Mouse (Mus musculus) lung, postnatal 10 days (tissue): ENCODE measurements around the gene Ankrd11.
"Not testable (repeated sequence)": the region's sequence is repeated elsewhere in the genome, so short reads cannot be mapped to it uniquely, and the experiment has no call there.

Source experiments
- DNase-seq: peaks from one replicate; pipeline ENCODE4 v3.0.0; 2021

Gene Ankrd11

GRCm38 (mm10) chr8:123042158-123042973 is at the start of gene Ankrd11:
Gene Ankrd11, minus strand, starts transcription at chr8:123042277.
- DNase-seq: peak; percentile 100

GRCm38 (mm10) chr8:123087289-123087688 is 45.2 kb upstream of the Ankrd11 start:
- DNase-seq: no peak

- no peak for DNase-seq
Observed at GRCm38 (mm10) chr8:123083610-123084009, 41.5 kb upstream of the Ankrd11 start.

- no peak for DNase-seq
Observed at GRCm38 (mm10) chr8:123082993-123083392, 40.9 kb upstream of the Ankrd11 start.

GRCm38 (mm10) chr8:123077213-123077612 is 35.1 kb upstream of the Ankrd11 start:
- no peak for DNase-seq

- peak; percentile 46 for DNase-seq
Observed at GRCm38 (mm10) chr8:123071176-123071575, 29.1 kb upstream of the Ankrd11 start.

- peak; percentile 36 for DNase-seq
Observed at GRCm38 (mm10) chr8:123066101-123066683, 24.1 kb upstream of the Ankrd11 start.

- peak; percentile 97 for DNase-seq
Observed at GRCm38 (mm10) chr8:123065214-123066100, 23.4 kb upstream of the Ankrd11 start.

GRCm38 (mm10) chr8:123064809-123065213 is 22.7 kb upstream of the Ankrd11 start:
- DNase-seq: no peak

- no peak for DNase-seq
Observed at GRCm38 (mm10) chr8:123064072-123064471, 22.0 kb upstream of the Ankrd11 start.

- no peak for DNase-seq
Observed at GRCm38 (mm10) chr8:123062721-123063120, 20.6 kb upstream of the Ankrd11 start, which contains the start of gene Spg7. Gene Spg7, plus strand, starts transcription at chr8:123062942.

- DNase-seq: no peak
Observed at GRCm38 (mm10) chr8:123051458-123051857, 9.4 kb upstream of the Ankrd11 start.

GRCm38 (mm10) chr8:123048402-123048801 is 6.3 kb upstream of the Ankrd11 start:
- no peak for DNase-seq

GRCm38 (mm10) chr8:123047827-123048226 is 5.8 kb upstream of the Ankrd11 start:
- no peak for DNase-seq

GRCm38 (mm10) chr8:123046706-123047105 is 4.6 kb upstream of the Ankrd11 start:
- DNase-seq: no peak

- DNase-seq: not testable (repeated sequence)
Observed at GRCm38 (mm10) chr8:123044743-123045425, 2.8 kb upstream of the Ankrd11 start.

- peak; percentile 25 for DNase-seq
Observed at GRCm38 (mm10) chr8:123043941-123044340, 1.9 kb upstream of the Ankrd11 start.

GRCm38 (mm10) chr8:123042974-123043625 is 1.0 kb upstream of the Ankrd11 start:
- DNase-seq: no peak

GRCm38 (mm10) chr8:123041774-123042105 is 337 bp downstream of the Ankrd11 start:
- no peak for DNase-seq

GRCm38 (mm10) chr8:123041008-123041773 is 886 bp downstream of the Ankrd11 start:
- DNase-seq: peak; percentile 82

GRCm38 (mm10) chr8:123040110-123040650 is 1.9 kb downstream of the Ankrd11 start:
- no peak for DNase-seq
